Mouse (Mus musculus) cortical plate, adult 2 months (tissue): ENCODE measurements at regions not wholly inside any gene's neighbourhood (a gene's known extent, or its start where the extent isn't known, plus 50 kb on each side); places are given as distances from the start of the nearest gene placed in this dataset.

Experiments
- CTCF ChIP-seq: fragments of 200-500 bp; IDR thresholded peaks from 2 replicates; pipeline ENCODE4 v1.5.1; 2011; ENCODE audit warnings: mild to moderate bottlenecking, control low read depth, low read length; ENCODE audit not compliant: insufficient read depth; ENCODE audit errors: extremely low read depth
- POLR2A ChIP-seq: fragments of 200-500 bp; IDR thresholded peaks from 2 replicates; pipeline ENCODE4 v1.6.1; 2011; ENCODE audit warnings: mild to moderate bottlenecking, low read length, control low read depth; ENCODE audit not compliant: insufficient read depth; ENCODE audit errors: extremely low read depth

- no peak for TF ChIP-seq CTCF
- no peak for TF ChIP-seq POLR2A
These were observed 344.7 kb upstream of the Fam92a start for GRCm38 (mm10) chr4:12516497-12516896.
